Mouse (Mus musculus) CD4-positive, CD25-positive, alpha-beta regulatory T cell, adult 2 months (primary cell): Measurements from ENCODE around the gene Txndc5.

ENCODE experiments used
- DNase-seq: peaks from one replicate; pipeline ENCODE4 v3.0.0-alpha.2; 2012; ENCODE audit warnings: low read depth, low spot score

The Txndc5 gene

GRCm38 (mm10) chr13:38463410-38463809 is 65.2 kb downstream of the Txndc5 start:
- DNase-seq = peak; percentile 18

GRCm38 (mm10) chr13:38451446-38451845 is 77.2 kb downstream of the Txndc5 start:
- DNase-seq = no peak
